Mouse (Mus musculus) kidney, postnatal 0 days (tissue): ENCODE results near the gene Vmn1r139. TPM values are rescaled to one million over a fixed set of nuclear protein-coding genes. Genes with fewer than 3 reads are reported as not detected.
"Not testable (repeated sequence)": the region's sequence is repeated elsewhere in the genome, so short reads cannot be mapped to it uniquely, and the experiment has no call there.

Experiments used
- ATAC-seq: fragments of 200-750 bp; cut with Nextera tagmentation; replicated peaks from 2 replicates; pipeline ENCODE4 v1.8.0; 2017; ENCODE audit warnings: low read depth, moderate number of reproducible peaks, moderate TSS enrichment, moderate library complexity; ENCODE audit not compliant: low FRiP score
- DNase-seq: peaks from one replicate; pipeline ENCODE4 v3.0.0-alpha.2; 2016; ENCODE audit warnings: low spot score
- H3K27ac ChIP-seq: fragments of 300-500 bp; sonication (generic); 2 replicates; pipeline ENCODE4 v1.5.1; 2014; ENCODE audit warnings: mild to moderate bottlenecking
- H3K27me3 ChIP-seq: fragments of 300-500 bp; sonication (generic); 2 replicates; pipeline ENCODE4 v1.6.1; 2014; ENCODE audit warnings: low read length, mixed read lengths; ENCODE audit not compliant: insufficient read depth
- H3K36me3 ChIP-seq: fragments of 300-500 bp; sonication (generic); 2 replicates; pipeline ENCODE4 v1.6.1; 2014; ENCODE audit warnings: low read length, mixed read lengths; ENCODE audit not compliant: insufficient read depth
- H3K4me1 ChIP-seq: fragments of 300-500 bp; sonication (generic); replicated peaks from 2 replicates; pipeline ENCODE4 v1.6.1; 2014; ENCODE audit warnings: antibody characterized with exemption, low read length, mixed read lengths; ENCODE audit not compliant: insufficient read depth
- H3K4me2 ChIP-seq: fragments of 300-500 bp; sonication (generic); 2 replicates; pipeline ENCODE4 v1.6.1; 2014; ENCODE audit warnings: mild to moderate bottlenecking, low read length, moderate library complexity, mixed read lengths
- H3K4me3 ChIP-seq: fragments of 300-500 bp; sonication (generic); replicated peaks from 2 replicates; pipeline ENCODE4 v1.5.1; 2014; ENCODE audit warnings: low read depth, low read length
- H3K9ac ChIP-seq: fragments of 300-500 bp; sonication (generic); 2 replicates; pipeline ENCODE4 v1.6.1; 2014; ENCODE audit warnings: low read depth, low read length
- H3K9me3 ChIP-seq: fragments of 300-500 bp; sonication (generic); replicated peaks from 2 replicates; pipeline ENCODE4 v1.6.1; 2016; ENCODE audit warnings: low read length, inconsistent platforms, mixed read lengths
- WGBS: fragments of 180-500 bp; shearing (Covaris S2); extraction: QIAGEN DNeasy Blood & Tissue Kit; methylation state at CpG from one replicate; pipeline ENCODE4 v1.1.7; 2014; 5-methylcytosine and 5-hydroxymethylcytosine counted together
- polyA plus RNA-seq: library from polyadenylated mRNA; unstranded; fragments of >200 nt; fragmentation: Nextera tagmentation; extraction: Ambion mirVana; gene quantifications from 2 replicates; pipeline ENCODE4 v1.2.1, GENCODE M21; 2015

Vmn1r139 gene
- not detected in 2 replicates for polyA plus RNA-seq

DNA sequence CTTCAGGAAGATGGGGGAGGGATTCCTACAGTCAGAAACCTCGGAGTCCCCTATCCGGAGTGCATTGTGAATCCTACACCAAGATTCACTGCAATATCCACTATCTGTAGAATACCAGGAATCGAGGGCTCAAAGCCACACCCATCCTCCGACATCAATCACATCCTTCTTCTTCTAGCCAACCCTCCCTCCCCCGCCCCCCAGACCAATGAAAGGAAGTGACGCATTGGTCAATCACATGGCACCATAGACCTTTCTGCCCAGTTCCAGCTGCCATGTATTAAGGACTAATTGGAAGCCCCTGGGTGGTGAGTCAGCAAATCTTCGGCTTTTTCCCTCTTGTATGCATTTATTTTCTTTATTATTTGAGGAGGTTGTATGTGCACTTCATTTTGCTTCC lies at the start of gene Vmn1r139:
Gene Vmn1r139, plus strand, starts transcription at position 301 of the 400 bp plus-strand sequence.
- H3K36me3 ChIP-seq, H3K27ac ChIP-seq, H3K9ac ChIP-seq, DNase-seq, H3K4me2 ChIP-seq, H3K27me3 ChIP-seq, ATAC-seq, H3K9me3 ChIP-seq, H3K4me3 ChIP-seq, H3K4me1 ChIP-seq: not testable (repeated sequence)
- WGBS = no CpG with 5 or more reads among the region's 7 CpGs

GRCm38 (mm10) chr7:22028797-22029196 lies 40.1 kb upstream of the Vmn1r139 start, which contains the start of gene Vmn1r138:
Vmn1r138 (minus strand) TSS chr7:22028897.
- not testable (repeated sequence) for H3K9me3 ChIP-seq, H3K4me1 ChIP-seq, ATAC-seq, H3K4me2 ChIP-seq, H3K9ac ChIP-seq, H3K27me3 ChIP-seq, H3K4me3 ChIP-seq, H3K36me3 ChIP-seq, DNase-seq, H3K27ac ChIP-seq
- no CpG with 5 or more reads among the region's 2 CpGs for WGBS

- WGBS = no CpG with 5 or more reads among the region's 1 CpGs
- not testable (repeated sequence) for ATAC-seq, DNase-seq, H3K4me3 ChIP-seq, H3K36me3 ChIP-seq, H3K4me1 ChIP-seq, H3K27me3 ChIP-seq, H3K9me3 ChIP-seq, H3K27ac ChIP-seq, H3K4me2 ChIP-seq, H3K9ac ChIP-seq
Measured at GRCm38 (mm10) chr7:22056205-22056604, 12.7 kb upstream of the Vmn1r139 start, which contains the start of gene Gm6176. Gm6176 (minus strand) TSS chr7:22056305.

DNA sequence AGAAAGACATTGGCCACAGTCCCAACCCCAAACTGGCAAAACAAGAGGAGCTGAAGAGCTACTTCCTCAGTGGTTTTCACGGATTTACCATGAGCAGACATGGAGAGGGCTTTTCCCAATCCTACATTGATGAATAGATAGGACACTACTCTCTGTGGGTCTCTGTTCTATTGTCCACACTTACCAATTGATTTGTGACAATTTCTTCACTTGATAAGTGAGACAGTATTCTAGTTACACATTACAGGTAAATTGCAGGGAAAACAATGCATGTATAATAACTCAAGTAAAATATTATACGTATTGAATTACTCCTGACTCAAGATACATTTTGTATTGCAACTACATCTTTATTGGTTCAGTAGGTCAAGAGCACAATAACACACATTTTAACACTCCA lies 49.3 kb downstream of the Vmn1r139 start, which contains the start of gene Gm16451:
Gene Gm16451, minus strand, starts transcription at position 101 of the 400 bp plus-strand sequence.
- WGBS = no CpG with 5 or more reads among the region's 2 CpGs
- not testable (repeated sequence) for H3K4me3 ChIP-seq, H3K9ac ChIP-seq, H3K36me3 ChIP-seq, ATAC-seq, H3K4me2 ChIP-seq, H3K9me3 ChIP-seq, H3K27ac ChIP-seq, H3K4me1 ChIP-seq, H3K27me3 ChIP-seq, DNase-seq

GRCm38 (mm10) chr7:22134641-22135040 lies 65.8 kb downstream of the Vmn1r139 start, which contains the start of gene Gm10666:
Gm10666 (minus strand) TSS chr7:22134741.
- not testable (repeated sequence) for H3K9ac ChIP-seq, DNase-seq, ATAC-seq, H3K27me3 ChIP-seq, H3K27ac ChIP-seq, H3K4me2 ChIP-seq, H3K4me1 ChIP-seq, H3K9me3 ChIP-seq, H3K36me3 ChIP-seq, H3K4me3 ChIP-seq
- WGBS = no CpG with 5 or more reads among the region's 5 CpGs

Other genes starting within 250 kb of the Vmn1r139 start
- not detected in 2 replicates for gene Vmn1r135, start 236.7 kb upstream of the Vmn1r139 start, polyA plus RNA-seq
- gene Gm5725, start 224.8 kb upstream of the Vmn1r139 start, polyA plus RNA-seq = not detected in 2 replicates
- gene Gm5891, start 147.8 kb upstream of the Vmn1r139 start, polyA plus RNA-seq = not detected in 2 replicates
- gene Vmn1r137, start 74.5 kb upstream of the Vmn1r139 start, polyA plus RNA-seq = not detected in 2 replicates
- gene Vmn1r138, start 40.2 kb upstream of the Vmn1r139 start, polyA plus RNA-seq = not detected in 2 replicates
- gene Gm6176, start 12.8 kb upstream of the Vmn1r139 start, polyA plus RNA-seq = not detected in 2 replicates
- not detected in 2 replicates for gene Gm16451, start 49.2 kb downstream of the Vmn1r139 start, polyA plus RNA-seq
- gene Gm10666, start 65.7 kb downstream of the Vmn1r139 start, polyA plus RNA-seq = not detected in 2 replicates
- not detected in 2 replicates for gene Vmn1r142, start 95.0 kb downstream of the Vmn1r139 start, polyA plus RNA-seq
- not detected in 2 replicates for gene Vmn1r143, start 120.3 kb downstream of the Vmn1r139 start, polyA plus RNA-seq
- gene Gm8653, start 132.2 kb downstream of the Vmn1r139 start, polyA plus RNA-seq = not detected in 2 replicates
- gene Gm8453, start 160.4 kb downstream of the Vmn1r139 start, polyA plus RNA-seq = not detected in 2 replicates